Mouse (Mus musculus) left cerebral cortex, postnatal 14 days (tissue): Measurements from ENCODE around the gene Pbp2. TPM values are rescaled to one million over a fixed set of nuclear protein-coding genes. Genes with fewer than 3 reads are reported as not detected.
A peak's percentile ranks its signal among the peaks of the same experiment; 100 is the strongest.

Source experiments
- DNase-seq, 2 experiments: peaks; one replicate each; pipeline ENCODE4 v3.0.0; 2021 to 2022; ENCODE audit warnings: low spot score in 2 of 2, mixed read lengths in 1 of 2
- intact Hi-C: fragments of 180-260 bp; cut with DNase I; formaldehyde crosslinking; loops from one replicate; pipeline ENCODE4 v1.15.1; 2025
- total RNA-seq, 2 experiments: library from RNA; stranded (reverse); gene quantifications; 2 replicates each; pipeline ENCODE4 v1.2.3; 2021

Pbp2 gene
- total RNA-seq, 2 experiments from 2014 or later: 0.34 to 0.72 TPM

GRCm38 (mm10) chr6:135304576-135305260, 5.5 kb downstream of the Pbp2 start:
- intact Hi-C loops: no loop called here
- no peak for DNase-seq

- intact Hi-C loops: no loop called here
- no peak for DNase-seq
These were observed 7.6 kb downstream of the Pbp2 start for GRCm38 (mm10) chr6:135302421-135303125.

- DNase-seq: no peak
- intact Hi-C loops: no loop called here
These were observed 9.7 kb downstream of the Pbp2 start for GRCm38 (mm10) chr6:135300469-135300868.

- no peak for DNase-seq
- intact Hi-C loops: no loop called here
These were observed 11.1 kb downstream of the Pbp2 start for GRCm38 (mm10) chr6:135299024-135299550.

DNA sequence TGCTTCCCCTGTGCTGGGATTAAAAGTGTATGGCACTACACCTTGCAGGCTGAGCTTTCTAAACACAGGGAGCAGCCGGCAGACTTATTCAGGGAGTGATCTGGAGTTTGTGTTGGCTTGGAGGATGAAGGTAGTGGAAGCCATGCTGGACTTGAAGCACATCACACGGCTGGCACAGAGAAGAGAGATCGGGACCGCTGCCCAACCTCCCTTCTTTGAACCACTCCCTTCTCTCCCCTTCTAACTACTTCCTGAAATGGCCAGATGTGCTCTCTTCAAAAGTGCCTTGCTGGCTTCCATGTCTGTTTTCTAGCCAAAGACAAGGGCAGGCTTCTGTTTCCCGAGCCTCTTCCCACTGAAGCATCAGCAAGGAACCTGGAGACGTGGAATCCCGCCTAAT, 12.6 kb downstream of the Pbp2 start:
- DNase-seq: no peak
- intact Hi-C loops: no loop called here

DNA sequence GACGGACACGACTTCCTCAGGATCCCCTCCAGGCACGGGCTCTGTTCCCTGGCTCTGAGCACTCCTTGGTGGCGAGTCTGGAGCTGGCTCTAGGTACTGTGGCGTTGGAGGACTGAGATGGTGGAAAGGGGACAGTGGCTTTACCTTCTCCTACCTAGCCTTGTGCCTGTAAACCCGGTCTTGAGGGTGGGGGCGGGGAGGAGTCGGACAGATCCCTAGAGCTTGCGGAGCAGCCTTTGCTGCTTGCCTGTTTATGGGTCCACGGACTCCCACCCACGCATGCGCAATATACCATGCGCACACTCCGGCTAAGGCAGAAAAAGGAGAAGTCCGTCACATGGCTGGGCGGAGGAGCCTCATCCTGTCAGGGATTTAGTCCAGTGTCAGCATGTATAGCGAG, 13.9 kb downstream of the Pbp2 start:
- peak; percentile 17 to 37 for DNase-seq
- intact Hi-C loops: no loop called here

DNA sequence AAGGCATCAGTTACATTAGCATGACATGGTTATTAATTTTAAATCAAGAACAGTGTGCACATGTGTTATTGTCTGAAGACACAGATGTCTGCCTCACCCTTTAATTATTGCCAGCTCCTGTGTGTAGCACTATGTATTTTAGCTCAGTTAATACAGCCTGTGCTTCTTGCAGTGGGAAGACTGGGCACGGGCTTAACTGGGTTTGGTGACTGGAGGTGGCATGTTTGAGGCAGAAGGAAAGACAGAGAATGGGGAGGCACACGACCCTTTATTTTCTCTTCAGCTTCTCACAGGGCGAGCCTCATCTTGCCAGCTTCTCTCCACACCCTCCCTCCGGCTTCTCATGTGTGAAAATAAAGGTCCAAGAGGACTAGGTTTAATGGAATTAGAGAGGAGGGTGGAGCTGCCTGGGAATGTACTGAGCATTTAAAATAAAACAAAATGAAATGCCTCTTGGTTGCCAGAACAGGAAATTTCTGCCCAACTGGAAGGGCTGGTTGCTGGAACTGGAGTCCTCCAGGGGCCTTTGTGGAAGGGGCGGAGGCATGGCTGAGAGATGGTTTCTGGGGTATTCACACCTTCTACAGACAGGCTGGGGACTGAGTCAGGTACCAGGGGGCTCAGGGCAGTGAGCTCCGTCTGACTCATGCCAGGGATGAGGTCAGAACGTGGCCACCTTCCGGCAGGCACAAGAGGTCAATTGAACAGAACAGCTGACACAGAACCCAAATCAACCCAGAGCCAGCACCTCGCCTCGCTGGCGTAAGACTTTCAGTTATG, 14.9 kb downstream of the Pbp2 start:
- DNase-seq: peak; percentile 16 to 38
- intact Hi-C loops: no loop called here

GRCm38 (mm10) chr6:135294150-135294549, 16.1 kb downstream of the Pbp2 start:
- intact Hi-C loops: no loop called here
- DNase-seq: no peak

DNA sequence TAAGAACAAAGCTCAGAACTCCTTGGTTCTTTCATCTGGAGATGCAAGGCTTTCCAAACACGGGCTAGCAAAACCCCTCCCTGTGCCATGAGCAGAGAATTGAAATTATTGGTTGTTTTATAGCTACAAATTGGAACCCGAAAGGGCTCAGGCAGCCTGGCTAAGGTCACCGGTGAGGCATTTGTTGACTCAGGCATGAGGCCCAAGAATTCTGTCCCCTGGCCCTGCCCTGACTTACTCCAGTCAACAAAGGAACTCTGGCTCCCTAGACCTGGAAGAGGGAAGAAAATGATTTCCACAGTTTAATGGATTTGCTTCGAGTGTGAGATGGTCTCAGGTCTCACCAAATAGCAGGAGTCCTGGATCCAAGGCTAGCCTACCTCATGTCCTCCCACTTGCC, 17.8 kb downstream of the Pbp2 start:
- intact Hi-C loops: no loop called here
- DNase-seq: no peak

- DNase-seq: no peak
- intact Hi-C loops: no loop called here
These were observed 30.3 kb downstream of the Pbp2 start for GRCm38 (mm10) chr6:135279856-135280255.

DNA sequence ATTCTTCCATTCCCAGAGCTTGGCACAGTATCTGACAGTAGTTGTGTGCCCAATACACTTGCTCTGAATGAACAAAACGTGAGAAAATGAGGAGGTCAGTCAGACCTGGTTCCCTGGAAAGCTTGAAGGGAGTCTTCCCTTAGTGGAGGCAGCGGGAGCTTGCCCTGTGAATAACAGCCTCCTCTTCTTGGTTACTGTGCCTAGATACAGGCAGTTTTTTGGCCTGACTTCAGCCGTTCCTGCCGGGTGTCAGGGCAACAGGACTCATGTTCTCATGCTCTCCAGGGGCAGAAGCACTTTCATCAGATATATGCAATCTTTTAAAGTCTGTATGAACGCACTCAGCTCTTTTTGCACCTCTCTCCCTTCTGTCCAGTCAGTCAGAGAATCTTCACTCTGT, 30.9 kb downstream of the Pbp2 start:
- no peak for DNase-seq
- intact Hi-C loops: no loop called here

DNA sequence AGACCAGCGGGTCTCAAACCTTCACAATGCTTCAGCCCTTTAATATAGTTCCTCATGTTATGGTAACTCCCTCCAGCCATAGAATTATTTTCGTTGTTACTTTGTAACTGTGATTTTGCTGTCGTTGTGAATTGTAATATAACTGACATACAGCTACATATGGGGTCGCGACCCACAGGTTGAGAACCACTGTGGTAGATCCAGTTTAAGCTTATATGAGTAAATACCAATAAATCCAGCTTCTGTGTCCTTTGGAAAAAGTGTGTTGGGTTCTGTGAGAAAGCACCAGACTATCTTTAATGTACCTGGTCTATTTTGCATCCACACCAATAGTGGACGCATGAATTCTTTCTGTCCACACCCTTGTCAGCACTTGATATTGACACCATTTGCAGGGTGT, 31.9 kb downstream of the Pbp2 start:
- intact Hi-C loops: no loop called here
- DNase-seq: no peak

- DNase-seq: no peak
- intact Hi-C loops: no loop called here
These were observed 33.5 kb downstream of the Pbp2 start for GRCm38 (mm10) chr6:135276474-135277295.

DNA sequence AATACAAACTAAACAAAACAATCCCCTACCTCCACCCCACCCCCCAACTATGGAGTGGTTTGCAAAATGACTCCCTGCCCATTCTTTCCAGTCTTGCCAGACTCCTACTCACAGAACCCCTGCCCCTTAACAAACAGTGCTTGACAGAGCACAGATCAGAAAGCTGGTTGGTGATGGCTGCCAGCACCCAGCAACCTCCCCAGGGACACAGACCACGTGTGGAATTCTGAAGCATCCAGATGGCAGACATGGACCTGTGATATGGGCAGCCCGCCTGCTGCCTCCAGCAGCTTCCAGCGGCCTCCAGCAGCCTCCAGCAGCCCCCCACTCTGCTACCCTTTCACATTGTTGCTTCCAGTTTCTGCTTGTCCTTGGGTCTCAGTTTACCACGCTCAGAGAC, 35.0 kb downstream of the Pbp2 start:
- intact Hi-C loops: no loop called here

GRCm38 (mm10) chr6:135273066-135273465, 37.1 kb downstream of the Pbp2 start:
- intact Hi-C loops: no loop called here
- no peak for DNase-seq

More for the DNA sequence above, 35.0 kb downstream of the Pbp2 start:
- no peak for DNase-seq

- intact Hi-C loops: no loop called here
- no peak for DNase-seq
These were observed 38.4 kb downstream of the Pbp2 start for GRCm38 (mm10) chr6:135271761-135272160.

DNA sequence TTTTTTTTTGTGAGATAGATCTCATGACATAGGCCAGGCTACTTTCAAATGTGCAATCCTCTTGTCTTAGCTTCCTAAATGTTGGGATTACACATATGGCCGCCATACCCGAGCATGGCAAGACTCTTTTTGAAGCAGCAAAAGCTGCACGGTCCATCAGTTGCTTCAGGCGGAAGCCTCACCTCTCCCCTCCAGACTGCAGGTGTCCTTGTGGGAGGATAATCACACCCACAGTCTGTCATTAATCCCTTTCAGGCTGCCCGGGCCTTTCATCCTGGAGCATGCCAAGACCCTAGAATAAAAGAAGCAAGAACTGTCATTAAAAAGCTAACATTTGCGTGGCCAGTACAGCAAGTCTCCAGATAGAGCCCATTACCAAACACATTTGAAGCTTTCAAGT, 40.6 kb downstream of the Pbp2 start:
- intact Hi-C loops: no loop called here
- no peak for DNase-seq

DNA sequence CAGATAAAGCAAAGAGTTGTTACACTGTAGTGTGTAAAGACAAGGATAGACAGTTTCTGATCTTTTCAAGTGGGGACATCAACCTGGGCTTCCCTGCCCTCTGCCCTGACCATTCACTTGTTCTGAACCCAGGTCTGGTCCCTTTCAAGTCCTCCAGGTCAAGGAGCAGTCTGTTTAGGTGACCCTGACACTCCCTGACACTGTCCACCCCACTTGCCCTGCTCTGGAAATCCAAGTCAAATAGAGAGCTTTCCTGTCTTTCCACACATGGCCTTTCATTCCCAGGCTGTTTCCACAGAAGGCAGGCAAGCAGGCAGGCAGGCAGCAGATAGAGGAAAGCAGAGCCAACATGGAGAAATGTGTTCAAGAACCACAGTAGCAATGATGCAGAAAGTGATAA, 41.8 kb downstream of the Pbp2 start:
- intact Hi-C loops: no loop called here
- no peak for DNase-seq

- intact Hi-C loops: no loop called here
- no peak for DNase-seq
These were observed 43.0 kb downstream of the Pbp2 start for GRCm38 (mm10) chr6:135267221-135267620.
